Mouse (Mus musculus) heart, adult 2 months (tissue): ENCODE measurements around the gene Tubgcp2.

Experiments used
- CTCF ChIP-seq: fragments of 200-600 bp; IDR thresholded peaks from 2 replicates; pipeline ENCODE4 v1.8.1; 2022; ENCODE audit warnings: antibody characterized with exemption, mild to moderate bottlenecking, moderate library complexity
- EP300 ChIP-seq: fragments of 200-500 bp; IDR thresholded peaks from 2 replicates; pipeline ENCODE4 v1.6.1; 2011; ENCODE audit warnings: low read depth, low read length, control low read depth; ENCODE audit not compliant: insufficient read depth
- POLR2A ChIP-seq: fragments of 200-500 bp; IDR thresholded peaks from 2 replicates; pipeline ENCODE4 v1.6.1; 2011; ENCODE audit warnings: mild to moderate bottlenecking, low read depth, low read length, control low read depth; ENCODE audit not compliant: insufficient read depth

- TF ChIP-seq CTCF (no peak), POLR2A (no peak), EP300 (no peak)
These were observed 69.3 kb downstream of the Tubgcp2 start for GRCm38 (mm10) chr7:139967175-139967574.
